Mouse (Mus musculus) kidney, postnatal 36 days (tissue): ENCODE results near the gene Cyb561d1.
A peak's percentile ranks its signal among the peaks of the same experiment; 100 is the strongest.
"Not testable (repeated sequence)": the region's sequence is repeated elsewhere in the genome, so short reads cannot be mapped to it uniquely, and the experiment has no call there.

Experiments used
- DNase-seq, 2 experiments: peaks; one replicate each; pipeline ENCODE4 v3.0.0; 2021 to 2022; ENCODE audit warnings: mixed read lengths in 2 of 2

The Cyb561d1 gene

GRCm38 (mm10) chr3:108200329-108201323 lies at the start of gene Cyb561d1:
Cyb561d1 (minus strand) TSS chr3:108201212.
- peak; percentile 96 to 98 for DNase-seq

- no peak for DNase-seq
These were observed 45.8 kb upstream of the Cyb561d1 start for GRCm38 (mm10) chr3:108246857-108247256.

DNA sequence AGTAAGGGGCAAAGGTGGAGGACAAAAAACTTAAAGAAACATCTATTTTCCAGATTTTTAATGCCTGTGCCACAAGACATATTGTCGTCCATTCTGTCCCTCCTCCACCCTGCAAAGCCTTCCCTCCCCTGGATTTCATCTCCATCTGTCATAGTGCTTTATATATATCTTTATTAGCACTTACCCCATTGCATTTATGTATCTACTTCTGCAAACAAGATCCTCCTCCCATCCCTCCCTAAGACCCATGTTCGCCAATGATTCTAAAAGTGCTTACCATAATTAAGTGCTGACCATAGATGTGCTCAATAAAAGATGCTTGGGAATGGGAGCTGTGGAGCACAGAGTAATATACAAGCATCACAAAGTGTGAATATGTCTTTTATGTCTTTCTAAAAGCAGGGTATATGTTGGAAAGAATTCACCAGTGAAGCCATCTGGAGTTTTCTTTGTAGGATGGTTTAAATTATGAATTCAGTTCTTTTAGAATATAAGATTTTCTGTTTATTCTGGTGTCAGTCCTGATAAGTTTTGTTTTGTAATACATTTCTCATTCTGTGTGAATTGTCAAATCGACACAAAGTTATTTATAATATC lies 40.3 kb upstream of the Cyb561d1 start:
- no peak for DNase-seq

DNA sequence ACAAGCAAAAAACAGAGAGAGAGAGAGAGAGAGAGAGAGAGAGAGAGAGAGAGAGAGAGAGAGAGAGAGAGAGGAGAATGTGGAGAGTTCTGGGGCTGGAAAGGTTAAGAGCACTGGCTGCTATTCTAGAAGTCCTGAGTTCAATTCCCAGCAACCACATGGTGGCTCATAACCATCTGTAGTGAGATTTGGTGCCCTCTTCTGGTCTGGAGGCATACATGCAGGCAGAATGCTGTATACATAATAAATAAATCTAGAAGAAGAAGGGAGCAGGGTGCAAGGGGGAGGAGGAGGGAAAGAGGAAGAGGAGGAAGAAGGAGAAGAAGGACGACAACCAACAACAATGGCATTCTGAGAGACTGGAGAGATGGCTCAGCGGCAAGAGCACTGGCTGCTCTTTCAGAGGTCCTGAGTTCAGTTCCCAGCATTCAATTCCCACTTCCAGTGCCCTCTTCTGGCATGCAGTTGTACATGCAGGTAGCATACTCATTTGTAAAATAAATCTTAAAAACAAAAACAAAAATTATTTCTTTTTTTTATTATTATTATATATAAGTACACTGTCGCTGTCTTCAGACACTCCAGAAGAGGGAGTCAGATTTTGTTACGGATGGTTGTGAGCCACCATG lies 36.6 kb upstream of the Cyb561d1 start:
- not testable (repeated sequence) for DNase-seq

GRCm38 (mm10) chr3:108231646-108232045 lies 30.6 kb upstream of the Cyb561d1 start:
- peak; percentile 28 to 54 for DNase-seq

DNA sequence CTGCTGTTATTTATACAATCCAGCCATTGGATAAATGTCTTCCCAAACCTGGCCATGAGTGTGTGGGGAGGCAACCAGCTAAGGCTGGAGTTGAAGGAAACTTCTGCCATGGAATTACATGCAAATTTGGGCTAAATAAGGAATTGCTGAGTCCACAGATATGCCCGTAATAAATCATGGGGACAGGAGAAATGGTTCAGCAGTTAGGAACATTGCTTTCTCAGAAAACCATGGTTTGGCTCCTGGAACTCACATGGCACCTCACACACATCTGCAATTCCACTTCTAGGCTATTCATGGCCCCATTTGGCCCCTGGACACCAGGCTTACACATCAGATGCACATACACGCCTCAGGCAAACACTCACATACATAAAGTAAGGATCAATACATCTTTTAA lies 26.5 kb upstream of the Cyb561d1 start:
- peak; percentile 41 to 55 for DNase-seq

DNA sequence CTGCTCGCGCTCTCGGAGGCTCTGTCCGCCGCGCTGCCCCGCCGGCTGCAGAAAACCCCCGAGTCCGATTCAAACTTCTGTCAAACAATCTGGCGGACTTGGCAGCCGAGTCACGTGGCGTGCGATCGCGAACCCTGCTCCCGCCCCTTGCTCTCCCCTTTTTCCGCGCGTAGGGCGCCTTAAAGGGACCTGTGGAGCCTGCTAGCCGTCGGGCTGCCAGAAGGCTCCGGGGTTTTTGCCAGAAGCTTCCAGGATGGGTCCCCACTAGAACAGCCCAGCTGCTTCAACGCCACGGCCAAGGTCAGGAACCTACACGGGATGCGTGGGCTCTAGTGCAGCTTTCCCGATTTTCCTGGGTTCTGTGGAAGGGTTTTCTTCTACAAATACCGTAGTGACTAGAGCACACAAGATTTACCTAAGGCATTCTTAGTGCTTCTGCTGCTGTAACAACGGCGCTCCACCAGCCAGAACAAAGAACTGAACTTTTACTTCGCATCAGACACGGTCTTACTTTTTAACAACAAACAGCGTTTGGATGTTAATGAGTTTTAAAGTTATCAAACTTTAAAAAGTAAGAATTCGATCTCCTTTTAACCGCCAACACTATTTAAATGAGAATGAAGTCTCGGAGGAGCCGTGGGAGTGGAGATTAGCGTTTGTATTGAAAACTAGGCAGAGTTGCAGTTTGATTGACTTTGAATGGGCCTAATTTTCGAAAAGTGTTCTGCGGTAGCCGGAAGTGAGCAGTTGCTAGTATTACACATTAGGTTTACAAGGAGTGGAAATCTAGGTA lies 25.7 kb upstream of the Cyb561d1 start, which contains the start of gene Sypl2:
Gene Sypl2 (minus strand): TSS at position 91 of the 793 bp plus-strand sequence.
- DNase-seq: peak; percentile 88

GRCm38 (mm10) chr3:108225711-108226557 lies 24.9 kb upstream of the Cyb561d1 start:
- peak; percentile 73 to 85 for DNase-seq

- no peak for DNase-seq
These were observed 19.6 kb upstream of the Cyb561d1 start for GRCm38 (mm10) chr3:108220661-108221060.

GRCm38 (mm10) chr3:108214734-108215133 lies 13.7 kb upstream of the Cyb561d1 start:
- peak in 1 of 2 experiments; percentile 43 for DNase-seq

GRCm38 (mm10) chr3:108212406-108212805 lies 11.4 kb upstream of the Cyb561d1 start:
- DNase-seq: peak; percentile 68 to 73

DNA sequence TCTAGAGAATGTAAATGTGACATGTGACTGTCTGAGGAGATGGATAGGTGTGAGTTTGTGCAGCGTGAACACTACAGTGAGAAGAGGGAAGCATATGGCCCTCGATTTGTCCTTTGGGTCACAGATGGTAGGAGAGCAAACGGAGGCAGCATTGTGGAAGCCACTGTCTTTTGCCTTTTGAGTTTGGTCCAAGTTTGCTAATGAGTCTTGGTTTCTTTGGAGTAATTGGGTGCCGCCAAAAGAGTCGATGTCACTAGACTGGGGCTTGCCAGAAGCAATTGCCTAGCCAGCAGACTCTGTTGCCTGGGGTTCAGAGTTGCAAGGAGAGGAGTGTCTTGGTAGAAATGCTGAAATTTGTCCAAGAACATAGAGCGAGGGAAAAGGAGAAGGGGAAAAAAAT lies 10.8 kb upstream of the Cyb561d1 start:
- peak in 1 of 2 experiments; percentile 33 for DNase-seq

DNA sequence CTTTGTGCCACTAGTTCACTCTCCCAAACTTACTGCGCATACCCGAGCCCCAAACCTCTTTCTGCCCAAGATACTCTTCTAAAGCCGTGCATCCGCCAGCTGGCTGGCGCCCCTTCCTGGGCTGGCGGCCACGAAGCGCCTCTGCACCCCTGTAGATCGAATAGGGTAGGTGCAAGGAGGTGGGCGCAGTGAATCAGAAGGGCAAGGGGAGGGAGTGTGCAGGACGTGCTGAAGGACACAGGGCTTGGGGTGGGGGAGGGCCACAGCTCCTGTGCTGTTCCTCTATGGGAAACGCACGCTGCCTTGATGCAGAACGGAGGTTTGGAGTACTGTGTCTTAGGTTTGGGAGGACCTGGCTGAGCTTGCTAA lies 9.7 kb upstream of the Cyb561d1 start, which contains the start of gene Atxn7l2:
Gene Atxn7l2 (minus strand): TSS at position 164 of the 369 bp plus-strand sequence.
- DNase-seq: peak; percentile 49 to 71

DNA sequence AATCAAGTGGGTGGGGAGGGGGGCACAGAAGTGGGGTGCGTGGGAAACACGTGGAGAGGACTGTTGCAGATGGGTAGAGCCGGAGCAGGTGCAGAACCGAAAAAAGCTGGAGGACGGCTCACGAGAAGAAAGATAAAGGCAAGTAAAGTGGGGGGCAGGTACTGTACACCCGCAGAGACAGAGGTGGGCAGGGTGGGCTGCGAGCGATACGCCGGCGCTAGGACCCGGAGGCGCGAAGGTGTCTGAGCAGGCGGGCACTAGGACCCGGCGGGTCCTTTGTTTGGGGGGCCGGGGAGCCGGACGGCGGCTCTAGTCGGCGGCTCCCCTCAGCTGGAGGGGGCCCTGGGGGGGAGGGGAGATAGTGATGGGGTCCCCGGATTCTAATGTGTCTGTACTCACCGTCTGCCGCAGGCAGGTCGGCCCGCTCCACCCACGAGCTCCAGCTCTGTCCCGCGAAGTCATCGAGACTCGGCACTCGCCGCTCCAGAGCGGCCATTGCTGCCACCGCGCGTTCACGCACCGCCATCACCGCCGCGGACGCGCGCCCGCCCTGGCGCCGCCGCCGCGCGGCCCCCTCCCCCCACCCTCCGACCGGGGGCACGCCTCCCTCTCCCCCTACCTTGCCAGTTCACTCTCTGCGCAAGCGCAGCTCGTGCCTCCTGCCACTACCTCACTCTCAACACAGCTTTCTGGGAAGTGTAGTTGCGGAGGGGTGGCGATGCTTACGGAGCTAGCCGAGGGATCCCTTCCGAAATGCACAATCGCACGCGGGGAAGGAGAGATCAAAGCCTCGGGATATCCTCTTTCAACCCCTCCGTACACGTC lies 9.1 kb upstream of the Cyb561d1 start:
- peak; percentile 96 for DNase-seq

DNA sequence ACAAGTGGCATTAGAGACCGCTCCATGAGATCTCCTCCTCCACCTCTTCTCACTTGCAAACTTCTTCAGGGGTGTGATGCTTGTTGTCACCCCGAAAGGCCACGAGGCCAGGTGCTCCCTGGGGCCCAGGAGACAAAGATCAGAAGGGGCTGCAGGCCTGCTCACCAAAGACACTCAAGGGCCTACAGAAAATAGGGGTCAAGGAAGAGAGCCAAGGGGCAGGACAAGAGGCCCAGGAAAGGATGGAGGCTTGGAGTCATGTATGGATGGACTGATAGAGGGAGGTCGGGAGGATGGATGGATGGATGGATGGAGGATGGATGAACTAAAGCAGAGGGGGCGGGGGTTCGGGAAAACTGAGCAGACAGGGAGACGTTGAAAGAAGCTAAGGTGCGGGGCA lies 8.5 kb upstream of the Cyb561d1 start:
- DNase-seq: no peak

DNA sequence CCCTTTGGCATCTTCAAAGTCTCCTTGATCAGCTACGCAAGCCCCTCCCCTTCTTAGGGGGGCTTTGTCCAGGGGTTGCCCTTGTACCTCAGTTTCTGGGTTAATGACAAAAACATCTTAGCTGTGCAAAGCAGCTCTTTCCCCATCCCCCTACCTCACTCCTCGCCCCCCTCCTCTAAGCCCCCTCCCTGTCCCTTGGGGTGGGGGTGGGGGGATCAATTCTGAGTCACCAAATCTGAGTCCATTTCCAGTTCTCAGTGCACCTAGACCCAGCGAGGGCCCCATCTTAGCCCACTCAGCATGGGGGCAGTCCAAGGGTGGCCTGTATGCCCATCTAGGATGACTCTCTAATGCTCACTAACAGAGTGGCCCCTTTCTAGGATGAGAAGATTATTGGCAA lies 8.0 kb upstream of the Cyb561d1 start:
- no peak for DNase-seq

GRCm38 (mm10) chr3:108206731-108207375 lies 5.8 kb upstream of the Cyb561d1 start:
- DNase-seq: no peak

DNA sequence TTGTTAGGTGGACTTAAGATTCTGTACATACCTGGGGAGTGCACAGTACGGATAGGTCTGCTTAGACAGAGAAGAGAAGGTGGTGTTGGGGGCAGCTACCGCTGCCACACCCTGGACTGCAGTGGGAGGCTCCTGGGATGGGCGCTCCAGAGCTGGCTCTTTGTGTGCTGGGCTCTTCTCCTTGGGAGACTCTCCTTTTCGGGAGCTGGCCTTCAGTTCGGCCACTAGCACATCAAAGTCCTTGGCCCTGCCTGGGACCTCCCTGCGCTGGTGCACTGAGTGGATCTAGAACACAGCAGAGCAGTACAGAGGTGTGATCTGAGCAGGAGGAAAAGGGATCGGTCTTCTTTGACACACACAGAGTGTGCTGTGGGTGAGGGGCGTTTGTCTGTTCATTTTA lies 4.6 kb upstream of the Cyb561d1 start:
- no peak for DNase-seq

DNA sequence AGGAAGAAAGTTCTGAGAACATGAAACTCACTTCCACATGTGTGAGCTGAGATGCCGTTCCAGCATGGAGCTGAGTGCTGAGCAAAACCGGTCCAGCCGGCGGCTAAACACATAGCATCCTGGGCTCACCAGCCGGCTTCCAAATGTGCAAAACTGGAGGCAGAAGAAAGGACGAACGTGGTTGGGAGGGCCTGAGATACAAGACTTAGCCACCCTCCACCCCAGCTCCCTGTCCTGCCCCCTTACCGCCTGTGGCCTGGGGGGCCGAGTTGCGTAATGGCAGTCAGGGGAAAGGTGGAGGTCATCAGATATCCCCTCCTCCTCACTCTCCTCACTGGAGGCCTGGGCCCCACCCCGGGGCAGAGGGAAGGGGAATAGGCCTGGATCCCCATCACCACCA lies 3.5 kb upstream of the Cyb561d1 start:
- no peak for DNase-seq
